Mouse (Mus musculus) stomach, embryonic 15.5 days (tissue): ENCODE results near the gene Slc6a4. TPM values are rescaled to one million over a fixed set of nuclear protein-coding genes. Genes with fewer than 3 reads are reported as not detected.

ENCODE experiments used
- ATAC-seq: fragments of 200-750 bp; cut with Nextera tagmentation; 2 replicates; pipeline ENCODE4 v1.8.0; 2017; ENCODE audit warnings: low read depth, moderate number of reproducible peaks, moderate TSS enrichment; ENCODE audit not compliant: insufficient read depth, low FRiP score
- H3K27ac ChIP-seq: fragments of 300-500 bp; sonication (generic); 2 replicates; pipeline ENCODE4 v1.5.1; 2015; ENCODE audit warnings: mild to moderate bottlenecking, inconsistent platforms
- H3K27me3 ChIP-seq: fragments of 300-500 bp; sonication (generic); replicated peaks from 2 replicates; pipeline ENCODE4 v1.6.1; 2015; ENCODE audit warnings: inconsistent platforms
- H3K36me3 ChIP-seq: fragments of 300-500 bp; sonication (generic); 2 replicates; pipeline ENCODE4 v1.6.1; 2015; ENCODE audit warnings: inconsistent platforms
- H3K4me1 ChIP-seq: fragments of 300-500 bp; sonication (generic); 2 replicates; pipeline ENCODE4 v1.6.1; 2015; ENCODE audit warnings: inconsistent platforms
- H3K4me2 ChIP-seq: fragments of 300-500 bp; sonication (generic); 2 replicates; pipeline ENCODE4 v1.6.1; 2015; ENCODE audit warnings: mild to moderate bottlenecking, inconsistent platforms
- H3K4me3 ChIP-seq: fragments of 300-500 bp; sonication (generic); replicated peaks from 2 replicates; pipeline ENCODE4 v1.5.1; 2015; ENCODE audit warnings: inconsistent platforms
- H3K9ac ChIP-seq: fragments of 300-500 bp; sonication (generic); 2 replicates; pipeline ENCODE4 v1.6.1; 2015; ENCODE audit warnings: inconsistent platforms
- H3K9me3 ChIP-seq: fragments of 300-500 bp; sonication (generic); 2 replicates; pipeline ENCODE4 v1.6.1; 2016; ENCODE audit warnings: inconsistent platforms
- WGBS: fragments of 180-500 bp; shearing (Covaris S2); methylation state at CpG from one replicate; pipeline ENCODE4 v1.1.7; 2015; 5-methylcytosine and 5-hydroxymethylcytosine counted together
- microRNA counts: library from miRNA; unstranded; fragments of <30 nt; microRNA quantifications from one replicate; lab custom pipeline; 2016
- microRNA-seq: library from miRNA; unstranded; fragments of <30 nt; microRNA quantifications from one replicate; pipeline ENCODE4, GENCODE M21; 2016
- polyA plus RNA-seq: library from polyadenylated mRNA; unstranded; fragments of >200 nt; fragmentation: Nextera tagmentation; extraction: Ambion mirVana; gene quantifications from 2 replicates; pipeline ENCODE4 v1.2.1, GENCODE M21; 2015

Gene Slc6a4
- polyA plus RNA-seq, 1 experiment from 2014 or later: 4.5 TPM

DNA sequence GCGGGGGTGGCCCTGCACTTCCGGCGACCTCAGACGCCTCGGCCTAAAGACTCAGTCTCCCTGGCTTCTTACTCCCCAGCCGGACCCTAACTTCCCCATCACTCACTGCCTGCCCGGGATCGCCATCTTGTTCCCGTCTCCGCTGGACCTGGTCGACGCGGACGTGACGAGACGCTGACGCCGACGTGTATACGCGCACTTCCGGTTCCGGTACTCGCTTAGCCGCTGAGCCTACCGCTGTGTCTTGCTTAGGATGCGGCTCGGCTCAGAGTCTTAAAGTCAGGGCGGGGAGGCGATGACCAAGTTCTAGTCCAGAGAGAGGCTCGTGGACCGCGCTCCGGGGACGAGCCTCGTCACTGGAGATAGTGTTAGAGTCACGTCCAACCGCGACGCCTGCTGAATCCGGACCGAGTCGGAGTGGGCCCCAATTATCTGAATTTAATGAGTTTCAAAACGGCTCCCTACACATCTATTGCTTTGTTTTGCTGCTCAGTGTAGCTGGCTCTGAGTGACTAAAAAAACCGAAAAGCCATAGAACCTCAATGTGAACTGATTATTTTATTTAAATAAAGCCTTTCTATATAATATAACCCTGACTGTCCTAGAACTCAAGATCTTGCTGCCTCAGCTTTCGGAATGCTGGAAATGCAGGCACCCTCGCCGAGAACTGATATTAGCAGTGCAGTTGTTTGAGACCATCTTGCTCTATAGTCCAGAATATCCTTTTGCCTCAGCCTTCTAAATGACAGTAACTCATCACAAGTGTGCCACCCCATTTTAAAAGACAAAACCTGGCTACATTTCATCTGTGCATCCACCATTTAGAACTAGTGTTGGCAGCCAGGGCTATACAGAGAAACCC, 80.1 kb downstream of the Slc6a4 start, which contains the start of gene Nsrp1:
TSS of gene Nsrp1 (minus strand) at position 163 of the 862 bp plus-strand sequence.
- ATAC-seq: peak; percentile 98
- 4% methylated on average over 48 of the region's 48 CpGs for WGBS
- no peaks in the 10 kb centered on the region for H3K27me3 ChIP-seq

DNA sequence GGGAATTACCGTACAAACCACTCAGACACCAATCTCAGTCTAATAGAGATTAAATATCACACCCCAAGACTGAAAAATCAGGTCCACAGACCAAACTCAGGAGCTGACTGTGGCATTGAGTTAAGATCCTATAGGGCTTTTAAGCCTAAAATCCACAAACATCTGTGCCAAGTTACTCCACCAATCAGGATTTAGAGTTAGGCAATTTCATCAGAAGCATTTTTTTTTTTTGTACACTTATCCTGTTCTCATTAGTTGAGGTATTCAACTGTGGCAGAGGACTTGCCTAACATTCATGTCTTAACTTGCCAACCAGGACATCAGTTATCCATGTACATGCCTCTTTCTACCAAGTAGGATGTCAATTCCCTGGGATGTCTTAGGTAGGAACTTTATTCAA, 81.0 kb downstream of the Slc6a4 start:
- no peak for ATAC-seq
- Histone ChIP-seq H3K9me3 (no peaks in the 10 kb centered on the region), H3K4me3 (no peak overlapping the region), H3K4me2 (no peak overlapping the region), H3K27me3 (no peaks in the 10 kb centered on the region), H3K36me3 (peaks cover 7% of the 10 kb centered on the region; the same call in 1 of the 2 replicates), H3K9ac (no peak overlapping the region), H3K4me1 (no peaks in the 10 kb centered on the region), H3K27ac (no peak overlapping the region)
- WGBS: 91% methylated on average over 1 of the region's 1 CpGs

More for the DNA sequence above, 80.1 kb downstream of the Slc6a4 start, which contains the start of gene Nsrp1:
- Histone ChIP-seq H3K36me3 (peaks cover 16% of the 10 kb centered on the region), H3K4me2 (peak within 1 kb of the TSS; percentile 82), H3K9ac (peak within 1 kb of the TSS; percentile 47), H3K4me1 (no peaks in the 10 kb centered on the region), H3K9me3 (no peaks in the 10 kb centered on the region), H3K4me3 (peak within 1 kb of the TSS; percentile 68), H3K27ac (peak within 1 kb of the TSS; percentile 85)

MicroRNAs within 50 kb of the gene (microRNA counts, 519-probe panel; counts per million panel counts)
- 2,835 counts per million, percentile 72 among the panel's probes with 10 or more counts for microRNA mmu-miR-423-3p (lab: Ali Mortazavi, UCI)
- microRNA mmu-miR-423-5p (lab: Ali Mortazavi, UCI): 2,749 counts per million, percentile 68 among the panel's probes with 10 or more counts

Small RNAs within 50 kb of the gene (microRNA-seq; reads per million reads assigned to microRNA genes)
- 4,965 reads per million, percentile 89 among the genes with 10 or more reads in this experiment for gene Mir423

Other genes with a start within 250 kb of the Slc6a4 start
- gene Gosr1, start 235.0 kb upstream of the Slc6a4 start, polyA plus RNA-seq: 24.1 and 27.8 TPM in 2 replicates
- gene Cpd, start 151.6 kb upstream of the Slc6a4 start, polyA plus RNA-seq: 12.5 and 13.3 TPM in 2 replicates
- 0.27 and 1.4 TPM in 2 replicates for gene Tmigd1, start 96.4 kb upstream of the Slc6a4 start, polyA plus RNA-seq
- gene Blmh, start 73.8 kb upstream of the Slc6a4 start, polyA plus RNA-seq: 138 and 140 TPM in 2 replicates
- gene Nsrp1, start 79.8 kb downstream of the Slc6a4 start, polyA plus RNA-seq: 62.3 and 66.1 TPM in 2 replicates
- gene Efcab5, start 190.4 kb downstream of the Slc6a4 start, polyA plus RNA-seq: 0.23 and 0.31 TPM in 2 replicates
- gene Ssh2, start 217.7 kb downstream of the Slc6a4 start, polyA plus RNA-seq: 6.9 and 7.3 TPM in 2 replicates